Mouse (Mus musculus) heart, postnatal 4 days (tissue): ENCODE measurements around the gene Lrrn4cl. TPM values are rescaled to one million over a fixed set of nuclear protein-coding genes. Genes with fewer than 3 reads are reported as not detected.
"Not testable (repeated sequence)": the region's sequence is repeated elsewhere in the genome, so short reads cannot be mapped to it uniquely, and the experiment has no call there.

ENCODE experiments used
- DNase-seq: peaks from one replicate; pipeline ENCODE4 v3.0.0; 2021
- total RNA-seq, 2 experiments: library from RNA; stranded (reverse); gene quantifications; 2 replicates each; pipeline ENCODE4 v1.2.3; 2021

Lrrn4cl gene
- total RNA-seq, 2 experiments from 2014 or later = 2.4 to 2.5 TPM

DNA sequence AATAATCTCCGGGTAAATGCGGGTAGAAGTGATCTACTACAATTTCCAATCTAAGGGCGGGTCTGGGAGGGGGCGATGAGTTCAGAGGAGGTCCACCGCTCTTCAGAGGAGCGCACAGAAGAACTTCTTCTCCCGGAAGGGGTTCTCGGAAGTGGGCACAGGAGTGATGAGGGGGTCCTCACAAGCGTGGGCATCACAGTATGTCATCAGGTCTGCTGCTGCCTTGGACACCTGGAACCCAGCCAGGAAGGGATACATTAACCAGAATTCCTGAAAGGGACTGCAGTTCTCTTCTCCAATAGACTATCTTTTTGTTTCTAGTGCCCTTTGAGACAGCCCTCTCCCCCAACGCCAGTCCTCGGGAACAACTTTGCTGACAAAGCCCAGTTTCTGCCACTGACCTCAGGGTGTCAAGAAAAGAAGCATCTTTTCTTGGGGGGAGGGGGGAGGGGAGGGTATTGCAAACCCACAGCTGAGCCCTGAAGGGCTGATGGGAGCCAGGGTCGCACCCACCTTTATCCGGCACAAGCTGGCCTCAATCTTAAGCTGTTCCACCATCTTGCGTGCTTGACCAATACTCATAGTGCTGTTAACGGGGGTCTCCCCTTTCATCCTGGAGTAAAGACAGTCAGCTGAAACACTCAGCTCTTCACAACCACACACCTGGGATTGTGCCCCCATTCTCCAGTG lies 12.4 kb upstream of the Lrrn4cl start:
- DNase-seq = peak; percentile 55

DNA sequence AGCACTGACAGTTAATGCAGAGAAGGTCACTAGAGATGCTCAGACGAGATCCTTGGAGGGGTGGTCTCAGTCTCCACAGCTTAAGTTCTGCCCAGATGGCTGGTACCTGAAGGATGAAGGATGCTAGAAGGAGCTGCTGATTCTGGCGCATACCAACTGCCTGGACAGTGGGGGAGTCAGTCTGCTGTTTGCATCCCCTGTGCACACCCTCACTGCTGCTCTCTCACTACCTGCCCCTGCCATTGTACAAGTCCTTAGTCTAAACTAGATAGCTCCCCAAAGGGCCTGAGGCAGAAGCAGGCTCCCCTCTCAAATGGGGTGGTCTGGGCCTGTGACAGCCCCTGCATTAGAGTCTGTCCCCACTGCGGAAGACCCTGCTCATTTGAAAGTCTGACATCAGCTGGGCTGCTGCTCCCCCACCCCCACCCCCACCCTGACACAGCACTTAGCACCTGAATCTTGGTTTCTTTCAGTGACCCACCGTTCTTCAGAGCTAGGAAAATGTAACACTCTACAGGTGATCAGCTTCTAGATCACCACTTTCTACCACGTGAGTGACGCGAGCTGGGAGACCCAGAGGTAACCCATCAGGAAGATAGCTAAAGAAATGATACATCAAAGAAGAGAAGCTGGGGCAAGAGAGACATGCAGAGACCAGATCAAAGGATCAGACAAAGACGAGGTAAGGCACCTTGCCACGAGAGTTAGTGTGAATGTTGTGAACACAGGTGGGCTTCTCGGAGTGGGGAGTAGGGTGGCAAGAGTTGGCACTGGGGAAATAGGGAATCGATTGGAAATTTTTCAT lies 11.3 kb upstream of the Lrrn4cl start, which contains the start of gene Gng3:
Gene Gng3, minus strand, starts transcription at position 92 of the 805 bp plus-strand sequence.
- no peak for DNase-seq

GRCm38 (mm10) chr19:8839908-8840791 lies 10.4 kb upstream of the Lrrn4cl start:
- peak; percentile 78 for DNase-seq

DNA sequence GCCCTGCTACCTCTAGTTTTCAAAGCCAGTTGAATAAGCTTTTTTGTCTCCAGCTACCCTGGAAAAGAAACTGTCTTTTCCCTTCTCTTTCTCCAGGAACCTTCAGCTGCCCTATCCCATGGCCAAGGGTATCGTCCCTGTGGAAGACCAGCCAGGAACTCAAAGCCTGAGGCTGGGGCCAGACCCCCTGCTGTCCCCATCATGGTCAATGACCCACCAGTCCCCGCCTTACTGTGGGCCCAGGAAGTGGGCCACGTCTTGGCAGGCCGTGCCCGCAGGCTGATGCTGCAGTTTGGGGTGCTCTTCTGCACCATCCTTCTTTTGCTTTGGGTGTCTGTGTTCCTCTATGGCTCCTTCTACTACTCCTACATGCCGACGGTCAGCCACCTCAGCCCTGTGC lies 9.6 kb upstream of the Lrrn4cl start:
- no peak for DNase-seq

GRCm38 (mm10) chr19:8842961-8843360 lies 7.6 kb upstream of the Lrrn4cl start:
- DNase-seq = no peak

GRCm38 (mm10) chr19:8844371-8845129 lies 6.0 kb upstream of the Lrrn4cl start:
- peak; percentile 87 for DNase-seq

DNA sequence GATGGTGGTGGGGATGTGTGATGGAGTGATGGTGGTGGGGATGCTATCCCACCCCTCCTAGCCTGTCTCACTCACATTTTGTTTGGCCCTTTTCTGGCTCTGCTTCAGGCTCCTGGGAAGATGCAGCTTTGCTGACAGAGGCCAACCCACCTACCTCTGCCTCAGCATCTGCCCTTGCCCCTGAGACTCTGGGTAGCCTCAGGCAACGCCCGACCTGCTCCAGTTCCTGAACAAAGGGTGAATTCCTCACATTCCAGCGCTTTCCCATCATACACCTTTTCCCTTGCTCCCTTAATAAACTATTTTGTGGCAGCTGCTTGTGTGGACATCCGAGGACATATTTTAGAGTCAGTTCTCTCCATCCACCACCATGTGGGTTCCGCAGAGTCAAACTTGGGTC lies 2.2 kb upstream of the Lrrn4cl start:
- no peak for DNase-seq

DNA sequence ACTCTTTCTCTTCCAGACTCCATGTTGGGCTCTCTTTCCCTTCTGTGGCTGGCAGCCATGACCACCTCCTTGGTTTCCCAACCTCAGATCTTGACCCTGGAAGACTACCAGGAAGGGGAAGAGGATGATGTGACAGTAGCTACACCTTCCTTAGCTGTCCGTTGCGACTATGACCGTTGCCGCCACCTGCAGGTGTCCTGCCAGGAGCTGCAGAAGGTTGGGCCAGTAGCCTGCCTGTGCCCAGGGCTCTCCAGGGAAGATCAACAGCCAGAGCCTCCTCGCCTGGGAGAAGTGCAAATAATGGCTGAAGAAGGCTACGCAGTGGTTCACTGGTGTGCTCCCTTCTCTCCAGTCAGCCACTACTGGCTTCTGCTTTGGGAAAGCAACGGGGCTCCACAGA lies 1.1 kb downstream of the Lrrn4cl start:
- no peak for DNase-seq

DNA sequence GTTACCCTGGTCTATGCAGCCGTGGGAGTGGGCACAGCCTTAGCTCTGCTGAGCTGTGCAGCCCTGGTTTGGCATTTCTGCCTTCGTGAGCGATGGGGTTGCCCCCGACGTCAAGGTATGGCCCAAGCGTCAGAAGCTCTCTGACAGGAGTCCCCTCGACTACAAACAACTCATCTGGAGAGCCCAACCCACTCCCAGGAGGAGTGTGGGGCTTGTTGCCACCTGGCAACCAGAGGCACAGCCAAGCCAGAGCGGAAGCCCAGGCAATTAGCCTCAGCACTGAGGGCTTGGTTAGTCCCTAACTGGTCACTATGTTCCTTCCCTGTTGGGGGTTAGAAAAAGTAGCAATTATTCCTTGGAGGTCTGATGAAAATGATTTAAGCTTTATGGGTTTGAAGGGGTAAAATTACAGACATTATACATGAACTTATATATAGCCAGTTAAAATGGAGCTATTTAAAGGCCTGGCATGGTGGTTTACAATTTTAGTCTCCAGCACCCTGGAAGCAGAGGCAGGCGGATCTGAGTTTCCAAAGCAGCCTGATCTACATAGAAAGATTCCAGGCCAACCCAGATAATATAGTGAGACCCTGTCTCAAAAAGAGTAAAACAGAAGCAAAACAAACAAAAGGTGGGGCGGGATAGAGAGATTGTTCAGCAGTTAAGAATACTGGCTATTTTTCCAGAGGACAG lies 1.8 kb downstream of the Lrrn4cl start:
- DNase-seq = no peak

DNA sequence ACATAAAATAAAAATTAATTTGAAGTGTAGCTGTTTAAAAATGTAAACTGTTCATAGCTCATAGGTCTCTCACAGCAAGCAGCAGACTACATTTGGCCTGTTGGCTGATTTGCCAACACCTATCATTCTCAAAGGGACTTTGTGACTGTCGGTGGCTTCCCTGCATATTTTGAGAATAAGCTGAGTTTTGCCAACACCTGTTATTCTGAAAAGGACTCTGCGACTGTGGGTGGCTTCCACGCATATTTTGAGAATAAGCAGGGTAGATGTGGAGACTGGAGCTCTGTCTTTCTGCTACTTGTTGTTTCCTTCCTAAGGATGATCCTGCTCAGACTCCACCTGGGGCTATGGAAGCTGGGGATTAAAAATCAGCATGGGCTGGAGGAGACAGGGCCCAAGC lies 2.5 kb downstream of the Lrrn4cl start:
- DNase-seq = no peak

DNA sequence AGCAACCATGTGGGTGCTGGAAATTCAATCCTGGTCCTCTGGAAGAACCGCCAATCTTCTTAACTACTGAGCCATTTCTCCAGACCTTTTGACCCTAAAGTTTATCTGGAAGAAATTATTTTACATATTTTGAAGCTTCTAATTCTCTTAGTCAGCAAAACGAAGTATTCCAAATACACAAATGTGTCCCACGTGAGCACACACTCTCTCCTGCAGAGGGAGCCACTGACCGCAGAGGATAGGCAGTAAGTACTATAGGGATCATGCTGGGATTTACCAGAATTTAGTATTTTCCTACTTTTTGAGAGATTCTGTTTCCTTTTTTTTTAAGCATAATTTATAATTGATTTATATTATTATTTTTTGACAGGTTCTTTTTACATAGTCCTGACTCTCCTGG lies 7.1 kb downstream of the Lrrn4cl start:
- DNase-seq = peak; percentile 71

DNA sequence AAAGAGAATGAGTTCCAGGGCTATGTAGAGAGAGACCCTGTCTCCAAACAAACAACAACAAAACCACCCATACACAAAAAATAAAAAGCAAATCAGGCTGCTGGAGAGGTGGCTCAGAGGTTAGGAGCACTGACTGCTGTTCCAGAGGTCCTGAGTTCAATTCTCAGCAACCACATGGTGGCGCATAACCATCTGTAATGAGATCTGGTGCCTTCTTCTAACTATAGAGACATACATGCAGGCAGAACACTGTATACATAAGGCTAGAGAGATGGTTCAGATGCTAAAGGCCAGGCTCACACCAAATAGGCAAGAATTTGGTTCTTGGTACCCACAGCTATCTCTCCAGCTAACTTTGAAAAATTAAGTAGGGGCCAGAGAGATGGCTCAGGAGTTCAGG lies 8.4 kb downstream of the Lrrn4cl start:
- no peak for DNase-seq

- no peak for DNase-seq
These were observed 13.7 kb downstream of the Lrrn4cl start for GRCm38 (mm10) chr19:8864265-8864664.

GRCm38 (mm10) chr19:8870381-8870780 lies 19.8 kb downstream of the Lrrn4cl start:
- DNase-seq = not testable (repeated sequence)

GRCm38 (mm10) chr19:8870838-8871237 lies 20.3 kb downstream of the Lrrn4cl start:
- DNase-seq = no peak

DNA sequence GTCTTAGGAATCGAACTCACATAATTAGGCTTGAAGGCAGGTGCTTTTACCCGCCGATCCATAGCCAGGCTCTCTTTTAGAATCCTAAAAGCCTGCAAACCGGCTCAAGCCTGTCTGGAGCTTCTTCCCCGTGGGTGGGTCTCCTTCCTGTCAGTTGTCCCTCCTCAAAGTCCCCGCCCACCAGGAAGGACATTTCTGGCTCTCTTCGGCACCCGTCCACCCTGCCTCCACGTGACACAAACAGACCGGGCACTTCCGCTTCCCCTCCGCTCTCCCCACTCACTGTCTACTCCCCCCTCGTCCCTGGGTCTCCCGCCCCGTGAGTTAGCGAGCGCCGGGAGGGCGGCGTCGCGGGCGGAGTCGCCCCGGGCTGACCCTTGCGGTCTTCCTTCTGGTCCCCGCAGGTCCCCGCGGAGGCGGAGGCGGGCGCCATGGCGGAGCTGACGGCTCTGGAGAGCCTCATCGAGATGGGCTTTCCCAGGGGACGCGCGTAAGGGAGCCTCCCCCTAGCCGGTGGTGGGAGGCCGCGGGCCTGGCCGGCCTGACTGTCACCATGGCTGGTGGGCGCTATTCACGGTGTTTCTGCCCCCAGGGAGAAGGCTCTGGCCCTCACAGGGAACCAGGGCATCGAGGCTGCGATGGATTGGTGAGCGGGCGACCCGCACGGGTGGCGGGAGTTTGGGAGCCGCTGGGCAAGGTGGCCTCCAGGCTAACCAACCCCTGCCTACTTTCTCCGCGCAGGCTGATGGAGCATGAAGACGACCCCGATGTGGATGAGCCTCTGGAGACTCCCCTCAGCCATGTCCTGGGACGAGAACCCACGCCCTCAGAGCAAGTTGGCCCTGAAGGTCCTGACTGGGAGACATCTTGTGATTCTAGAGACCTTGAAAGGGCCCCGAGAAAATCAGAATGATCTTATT lies 21.0 kb downstream of the Lrrn4cl start, which contains the start of gene Ubxn1:
Gene Ubxn1, plus strand, starts transcription at position 230 of the 920 bp plus-strand sequence.
- DNase-seq = peak; percentile 97

DNA sequence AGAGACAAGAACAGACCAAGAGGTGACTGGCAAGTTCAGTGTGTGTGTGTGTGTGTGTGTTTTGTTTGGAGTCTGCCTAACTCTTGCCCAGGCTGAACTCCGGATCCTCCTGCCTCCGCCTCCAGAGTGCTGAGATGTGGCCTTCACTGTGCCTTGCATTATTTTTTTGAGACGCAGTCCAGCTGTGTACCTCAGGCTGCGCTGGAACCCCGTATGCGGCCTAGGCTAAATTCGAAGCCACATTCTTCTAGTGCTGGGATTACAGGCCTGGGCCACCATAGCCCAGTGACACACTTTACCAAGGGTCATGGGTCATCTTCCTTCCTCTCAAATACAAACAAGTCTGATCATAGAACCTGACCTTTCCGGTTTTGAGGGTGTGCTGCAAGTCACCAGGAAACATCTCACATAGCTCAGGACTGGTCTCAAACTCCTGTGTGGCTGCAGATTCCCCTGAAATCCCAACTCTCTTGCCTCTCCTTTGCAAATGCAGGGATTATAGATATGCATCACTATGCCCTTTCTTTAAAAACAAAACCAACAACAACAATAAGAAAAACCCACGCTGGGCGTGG lies 21.8 kb downstream of the Lrrn4cl start:
- DNase-seq = no peak

- DNase-seq = no peak
These were observed 24.5 kb downstream of the Lrrn4cl start for GRCm38 (mm10) chr19:8875031-8875430.

DNA sequence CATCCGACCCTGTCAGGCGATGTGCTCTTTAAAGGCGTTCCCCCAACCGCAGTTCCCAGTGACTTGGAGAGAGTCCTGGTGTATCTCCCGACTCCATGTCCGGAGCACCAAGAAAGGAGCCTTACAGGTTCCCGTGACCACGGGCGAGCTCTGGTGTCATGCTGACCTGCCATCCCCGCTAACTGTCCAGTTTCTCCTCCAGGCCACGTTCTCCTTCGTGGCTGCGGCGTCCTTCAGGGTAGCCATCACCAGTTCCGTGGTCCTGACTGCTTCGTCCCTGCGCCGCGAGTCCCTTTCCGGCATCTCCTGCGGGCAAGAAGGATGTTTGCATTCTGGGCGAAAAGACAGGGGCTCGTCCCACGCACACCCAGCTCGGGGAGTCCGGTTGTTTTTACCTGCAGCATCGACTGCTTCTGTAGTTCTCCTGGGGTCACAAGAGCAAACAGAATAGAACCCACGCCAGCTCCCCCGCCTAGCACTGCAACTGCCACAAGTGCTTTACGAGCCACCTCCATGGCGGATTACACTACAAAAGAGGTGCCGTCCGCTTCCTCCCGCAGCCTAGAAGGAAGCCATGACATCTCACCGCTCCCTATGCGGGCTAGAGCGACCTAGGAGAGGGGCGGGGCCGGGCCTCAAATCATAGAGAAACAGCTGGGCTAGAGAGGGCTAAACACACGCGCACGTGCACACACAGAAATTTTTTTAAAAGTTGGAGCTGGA lies 29.9 kb downstream of the Lrrn4cl start, which contains the start of gene Uqcc3:
Gene Uqcc3, minus strand, starts transcription at position 613 of the 723 bp plus-strand sequence.
- DNase-seq = peak; percentile 90
